Mouse (Mus musculus) olfactory bulb, adult 2 months (tissue): ENCODE data around the gene Ublcp1.

Source experiments
- CTCF ChIP-seq: fragments of 200-500 bp; IDR thresholded peaks from 2 replicates; pipeline ENCODE4 v1.5.1; 2012; ENCODE audit warnings: low read depth, mild to moderate bottlenecking, low read length, moderate library complexity; ENCODE audit not compliant: insufficient read depth
- POLR2A ChIP-seq: fragments of 200-500 bp; IDR thresholded peaks from 2 replicates; pipeline ENCODE4 v1.6.1; 2012; ENCODE audit warnings: mild to moderate bottlenecking, low read depth, low read length, moderate library complexity; ENCODE audit not compliant: insufficient read depth

- TF ChIP-seq POLR2A (no peak), CTCF (no peak)
Measured at GRCm38 (mm10) chr11:44502931-44503330, 32.6 kb upstream of the Ublcp1 start.
